Mouse (Mus musculus) frontal cortex, adult (tissue): Measurements from ENCODE around the gene Ube2d3.
"Not testable (repeated sequence)": the region's sequence is repeated elsewhere in the genome, so short reads cannot be mapped to it uniquely, and the experiment has no call there.

Source experiments
- ATAC-seq: cut with Nextera tagmentation; 2 replicates; pipeline ENCODE4 v1.9.2; 2017; ENCODE audit warnings: mild to moderate bottlenecking, moderate library complexity, mixed read lengths; ENCODE audit not compliant: low TSS enrichment

Gene Ube2d3

DNA sequence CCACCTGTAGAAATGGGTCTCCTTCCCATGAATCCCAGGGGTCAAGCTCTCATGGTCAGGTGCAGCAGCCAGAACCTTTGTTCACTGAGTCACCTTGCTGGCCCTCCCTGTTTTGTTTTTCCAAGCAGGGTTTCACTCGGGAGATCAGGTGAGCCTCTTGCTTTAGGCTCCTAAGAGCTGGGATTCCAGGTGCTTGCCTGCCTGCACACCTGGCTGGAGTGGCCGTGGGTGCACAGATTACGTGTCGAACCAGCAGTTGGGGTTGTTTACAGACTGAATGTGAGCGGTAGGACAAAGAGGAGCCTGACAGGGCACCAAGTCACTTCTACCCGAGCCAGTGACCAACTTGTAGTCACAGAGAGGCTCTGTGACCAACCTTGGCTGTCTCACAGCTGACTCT, 53.2 kb downstream of the Ube2d3 start:
- no peak for ATAC-seq

- not testable (repeated sequence) for ATAC-seq
Observed at GRCm38 (mm10) chr3:135493320-135493719, 55.4 kb downstream of the Ube2d3 start.

DNA sequence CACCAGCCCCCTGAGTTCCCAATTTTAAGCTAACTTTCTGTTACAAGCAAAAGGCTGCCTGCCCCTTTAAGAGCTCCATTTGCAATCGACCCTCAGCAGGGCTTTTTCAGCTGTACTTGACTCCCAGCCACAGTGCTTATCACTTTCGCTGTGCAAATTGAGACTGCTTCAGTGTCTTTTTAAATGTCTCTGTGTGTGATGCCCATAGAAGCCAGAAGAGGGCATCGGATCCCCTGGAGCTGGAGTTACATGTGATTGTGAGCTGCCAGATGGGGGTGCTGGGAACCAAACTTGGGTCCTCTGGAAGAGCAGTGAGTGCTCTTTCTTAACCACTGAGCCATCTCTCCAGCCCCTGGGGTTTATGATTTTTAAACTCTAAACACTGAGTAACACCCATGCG, 60.0 kb downstream of the Ube2d3 start:
- not testable (repeated sequence) for ATAC-seq

DNA sequence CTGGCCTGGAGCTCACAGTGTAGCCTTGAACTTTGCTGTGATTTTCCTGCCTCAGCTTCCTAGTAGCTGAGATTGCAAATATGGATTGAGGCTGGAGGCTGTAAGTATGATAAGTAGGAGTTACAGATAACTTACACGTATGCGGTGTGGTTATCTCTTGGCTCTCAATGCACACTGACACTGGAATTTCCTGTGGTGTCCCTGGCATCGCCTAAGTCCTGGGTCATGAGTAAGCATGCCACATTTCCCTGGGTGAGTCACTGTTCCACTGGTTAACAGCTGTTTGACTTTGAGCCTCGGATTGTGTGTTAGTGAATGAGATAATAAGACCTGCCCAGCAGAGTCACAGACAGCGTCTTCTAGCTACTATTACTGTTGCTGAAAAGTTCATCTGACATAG, 60.9 kb downstream of the Ube2d3 start:
- ATAC-seq, result no peak

DNA sequence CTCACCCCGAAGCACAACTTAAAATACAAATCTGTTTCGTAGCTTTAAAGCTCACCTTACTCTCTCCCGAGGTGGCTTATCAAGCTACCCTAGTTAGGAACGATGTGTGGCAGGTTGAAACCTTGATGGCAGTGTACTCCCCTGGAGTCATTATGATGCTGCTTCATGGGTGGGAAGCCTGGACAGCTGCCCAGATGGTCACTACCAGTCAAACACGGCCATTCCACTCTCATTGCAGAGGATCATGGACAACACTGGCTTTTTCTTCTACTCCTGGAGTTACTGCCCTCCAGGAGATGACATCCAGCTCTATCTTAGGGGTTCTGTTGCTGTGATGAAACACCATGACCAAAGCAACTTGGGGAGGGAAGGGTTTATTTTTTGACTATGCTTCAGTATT, 65.2 kb downstream of the Ube2d3 start:
- ATAC-seq, result no peak

GRCm38 (mm10) chr3:135505369-135505909, 67.5 kb downstream of the Ube2d3 start:
- 0 out of 2 replicates have a peak, but pooled peaks have one; percentile 35 for ATAC-seq

DNA sequence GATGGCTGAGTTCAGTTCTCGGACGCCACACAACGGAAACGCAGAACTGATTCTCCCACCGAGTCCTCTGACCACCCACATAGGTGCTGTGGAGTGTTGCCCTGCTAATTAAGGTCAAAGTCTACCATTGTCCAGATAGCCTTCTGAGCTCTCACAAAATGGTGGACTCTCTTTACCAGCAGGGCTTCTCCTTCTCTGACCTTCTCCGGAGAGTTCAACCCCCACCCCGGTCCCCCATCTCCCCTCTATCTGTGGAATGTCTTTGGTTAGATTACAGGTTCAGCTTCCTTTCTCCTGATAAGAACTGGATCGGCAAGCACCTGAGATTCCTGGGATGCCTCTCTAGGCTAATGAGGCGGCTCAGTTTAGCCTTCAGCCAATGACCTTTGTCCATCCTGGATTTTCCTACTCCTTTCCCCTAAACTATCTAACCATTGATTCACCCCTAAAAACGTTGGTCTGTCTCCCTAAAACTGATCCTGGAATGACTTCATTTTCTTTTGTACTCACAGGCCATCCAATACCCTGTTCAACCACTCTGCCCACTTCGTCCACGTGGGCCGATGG, 68.0 kb downstream of the Ube2d3 start:
- ATAC-seq, result no peak

GRCm38 (mm10) chr3:135507506-135507905, 69.6 kb downstream of the Ube2d3 start:
- no peak for ATAC-seq

DNA sequence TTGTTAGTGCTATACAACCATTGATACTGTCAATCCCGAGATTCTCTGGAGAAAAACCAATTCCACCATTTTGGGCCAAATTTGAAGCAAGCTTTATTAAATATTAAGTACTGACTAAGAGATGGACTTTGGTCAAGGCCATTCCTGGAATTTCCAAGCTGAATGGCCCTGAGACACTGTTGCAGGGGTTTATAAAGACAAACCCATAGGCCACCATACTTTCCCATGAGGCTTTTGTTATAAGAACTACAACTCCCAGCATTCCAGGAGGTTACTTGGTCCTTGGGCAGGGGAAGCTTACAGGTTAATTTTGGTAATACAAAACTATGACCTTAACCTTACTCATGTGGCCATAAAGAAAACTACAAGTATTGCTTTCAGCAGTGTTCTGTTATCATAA, 70.2 kb downstream of the Ube2d3 start:
- ATAC-seq, result no peak

DNA sequence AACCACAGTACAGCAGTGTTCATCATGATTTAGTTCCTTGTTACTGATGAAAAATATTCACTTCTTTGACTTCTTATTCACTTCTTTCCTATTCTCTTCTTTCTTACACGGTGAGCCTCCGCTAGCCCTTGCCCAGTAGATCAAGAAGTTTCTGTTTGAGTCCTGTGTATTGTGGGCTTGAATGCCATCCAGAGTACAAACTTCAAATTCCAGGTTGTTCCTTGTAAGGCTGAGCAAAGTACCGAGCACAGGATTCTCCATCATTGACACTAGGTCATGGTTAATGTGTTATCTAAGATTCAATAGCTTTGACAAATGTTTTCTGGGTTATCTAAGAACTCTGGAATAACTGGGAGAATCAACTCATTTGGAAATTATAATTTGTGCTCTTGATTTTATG, 72.4 kb downstream of the Ube2d3 start:
- no peak for ATAC-seq

DNA sequence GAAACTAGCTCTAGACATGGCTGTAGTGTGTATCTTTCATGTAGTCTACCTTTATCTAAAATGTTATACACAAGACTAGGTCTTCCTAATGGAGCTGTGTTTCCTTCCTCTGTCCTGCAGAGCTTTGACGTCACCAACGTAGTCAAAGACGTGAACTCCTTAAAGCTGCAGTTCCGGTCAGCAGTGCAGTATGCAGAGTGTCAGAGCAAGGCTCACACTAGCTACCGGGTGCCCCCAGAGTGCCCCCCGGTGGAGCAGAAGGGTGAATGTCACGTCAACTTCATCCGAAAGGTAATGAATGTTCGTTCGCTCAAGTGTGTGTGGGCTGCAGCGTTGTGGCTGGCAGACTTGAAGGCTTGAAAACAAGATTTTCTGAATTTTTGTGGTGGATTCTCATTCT, 73.7 kb downstream of the Ube2d3 start:
- ATAC-seq, result peak; percentile 67

DNA sequence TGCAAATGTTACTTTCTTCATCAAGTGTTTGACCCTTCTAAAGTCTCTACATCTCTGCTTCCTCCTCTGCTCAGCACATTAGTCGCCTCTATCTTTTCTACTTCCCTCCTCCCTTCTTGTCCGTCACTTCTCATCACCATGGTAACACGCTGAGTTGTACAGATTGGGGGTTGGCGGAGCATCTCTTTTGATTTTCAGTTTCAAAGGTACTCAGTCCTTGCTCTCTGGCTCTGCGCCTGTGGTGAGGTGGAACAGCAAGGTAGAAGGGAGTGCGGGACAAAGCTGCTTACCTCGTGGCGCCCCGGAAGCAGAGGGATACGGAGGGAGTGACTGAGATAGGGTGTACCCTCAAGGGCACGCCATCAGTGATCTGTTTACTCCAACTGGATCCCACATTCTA, 75.3 kb downstream of the Ube2d3 start:
- ATAC-seq, result peak; percentile 61

DNA sequence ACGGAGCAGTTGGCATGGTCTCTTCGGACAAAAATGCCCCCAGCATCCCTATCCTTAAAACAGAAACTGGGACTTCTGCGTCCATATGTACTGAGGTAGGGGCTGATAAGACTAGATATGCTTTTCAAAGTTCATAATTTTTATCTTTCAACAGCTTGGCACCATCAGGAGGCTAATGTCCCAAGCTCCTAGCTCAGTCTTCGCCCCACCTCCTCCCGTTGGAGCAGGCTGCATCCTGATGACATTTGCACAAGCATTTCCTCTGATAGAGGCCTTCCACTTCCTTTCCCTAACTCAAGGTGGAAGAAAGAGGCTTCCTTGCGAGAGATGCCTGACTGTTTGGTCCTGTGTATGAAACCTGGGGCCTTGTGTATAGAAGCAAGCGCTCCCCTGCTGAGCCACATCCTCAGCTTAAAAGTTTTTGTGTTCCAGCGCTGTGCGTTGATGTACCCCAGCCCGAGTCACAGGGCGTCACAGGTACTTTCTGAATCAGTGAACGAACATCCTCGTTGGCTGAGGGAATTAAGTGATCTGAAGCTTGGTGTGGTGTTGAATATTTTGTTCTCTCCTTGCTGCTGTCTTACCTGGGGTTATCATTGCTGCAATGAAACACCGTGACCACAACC, 76.0 kb downstream of the Ube2d3 start:
- no peak for ATAC-seq

DNA sequence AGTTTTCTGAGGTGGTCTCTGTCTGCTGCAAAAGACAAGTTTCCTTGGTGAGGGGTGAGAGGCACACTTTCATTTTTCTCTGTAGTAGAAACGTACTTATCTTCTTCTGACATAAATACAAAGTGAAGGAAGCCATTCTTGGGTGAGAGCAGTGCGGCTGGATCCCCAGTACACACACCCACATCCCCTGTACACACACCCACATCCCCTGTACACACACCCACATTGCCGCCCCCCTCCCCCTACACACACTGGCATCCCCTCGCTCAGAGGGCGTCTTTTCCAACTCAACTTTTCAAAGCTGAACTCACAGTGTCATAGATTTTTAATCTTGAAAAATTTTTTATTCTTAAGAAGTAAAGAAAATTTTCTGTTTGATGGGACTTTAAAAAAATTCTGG, 77.3 kb downstream of the Ube2d3 start:
- no peak for ATAC-seq

DNA sequence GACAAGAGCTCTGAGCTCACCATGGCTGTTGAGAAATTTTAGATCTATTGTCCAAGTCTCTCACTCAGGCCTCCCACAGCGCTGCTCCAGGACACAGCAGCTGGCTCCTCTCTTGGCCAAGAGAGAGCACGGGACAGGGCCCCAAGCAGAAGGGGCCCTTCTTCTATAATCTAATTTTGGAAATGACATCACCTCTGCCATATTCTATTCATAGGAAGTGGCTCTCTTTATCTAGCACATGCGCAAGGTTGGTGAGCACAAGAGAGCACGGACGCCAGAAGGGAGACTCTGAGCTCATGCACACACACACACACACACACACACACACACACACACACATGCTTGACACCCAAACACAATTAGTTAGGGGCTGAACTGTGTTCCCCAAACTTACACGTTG, 78.9 kb downstream of the Ube2d3 start:
- ATAC-seq, result peak; percentile 65
